Mouse (Mus musculus): Measurements from ENCODE around the gene Aadacl3. TPM values are rescaled to one million over a fixed set of nuclear protein-coding genes. Genes with fewer than 3 reads are reported as not detected.

The Aadacl3 gene
- polyA plus RNA-seq, 2 experiments, result not detected

GRCm38 (mm10) chr4:144404456-144405086 lies 59.0 kb downstream of the Aadacl3 start:
- whole genome bisulfite sequencing, result 4% methylated on average over 16 of the region's 17 CpGs
- Histone ChIP-seq H3K9ac (ENCODE audit: low read depth, low read length, severe bottlenecking) (peak overlapping the region; percentile 42; the same call in 1 of the 2 replicates), H3K27ac (replicated peaks; ENCODE audit: low read depth, low read length) (peak overlapping the region; percentile 79), H3K27me3 (ENCODE audit: control insufficient read depth, insufficient read depth, low read length) (no peaks in the 10 kb centered on the region), H3K36me3 (ENCODE audit: control insufficient read depth, insufficient read depth, low read length) (no peaks in the 10 kb centered on the region), H3K4me1 (ENCODE audit: control insufficient read depth, insufficient read depth, low read length) (no peaks in the 10 kb centered on the region), H3K4me3 (replicated peaks; ENCODE audit: low read length) (peak overlapping the region; percentile 30), H3K9me3 (ENCODE audit: control insufficient read depth, low read length) (no peaks in the 10 kb centered on the region), H3K4me2 (replicated peaks; ENCODE audit: low read depth, low read length, severe bottlenecking) (peak overlapping the region; percentile 44)
- DNase-seq (ENCODE audit: low spot score) (peak; percentile 87), ATAC-seq (ENCODE audit: low FRiP score, low read depth) (peak; percentile 94)
- TF ChIP-seq POLR2A (IDR thresholded peaks at IDR 0.05; ENCODE audit: borderline replicate concordance, extremely low read depth, insufficient read depth, insufficient read length), result no peak

Other genes starting within 250 kb of the Aadacl3 start
- not detected in 2 replicates for gene Pramel5, start 183.3 kb downstream of the Aadacl3 start, polyA plus RNA-seq (2012; rRNA removed)
- 0.25 TPM in 1 of 2 replicates, not detected in the other for gene Pramel5, start 183.3 kb downstream of the Aadacl3 start, polyA plus RNA-seq (2014; fragmentation: Nextera tagmentation; extraction: Ambion mirVana)
- not detected in 2 replicates for gene Gm13128, start 133.5 kb downstream of the Aadacl3 start, polyA plus RNA-seq (2012; rRNA removed)
- not detected in 2 replicates for gene Gm13128, start 133.5 kb downstream of the Aadacl3 start, polyA plus RNA-seq (2014; fragmentation: Nextera tagmentation; extraction: Ambion mirVana)
- gene Gm13119, start 105.8 kb downstream of the Aadacl3 start, polyA plus RNA-seq (2012; rRNA removed), result not detected in 2 replicates
- gene Gm13119, start 105.8 kb downstream of the Aadacl3 start, polyA plus RNA-seq (2014; fragmentation: Nextera tagmentation; extraction: Ambion mirVana), result not detected in 2 replicates
- not detected in 2 replicates for gene Pramef20, start 85.8 kb downstream of the Aadacl3 start, polyA plus RNA-seq (2012; rRNA removed)
- gene Pramef20, start 85.8 kb downstream of the Aadacl3 start, polyA plus RNA-seq (2014; fragmentation: Nextera tagmentation; extraction: Ambion mirVana), result not detected in 2 replicates
- gene Pramef12, start 55.3 kb downstream of the Aadacl3 start, polyA plus RNA-seq (2012; rRNA removed), result 0.75 and 1.1 TPM in 2 replicates
- 0.33 and 0.51 TPM in 2 replicates for gene Pramef12, start 55.3 kb downstream of the Aadacl3 start, polyA plus RNA-seq (2014; fragmentation: Nextera tagmentation; extraction: Ambion mirVana)
- not detected in 2 replicates for gene 1700012P22Rik, start 25.0 kb downstream of the Aadacl3 start, polyA plus RNA-seq (2012; rRNA removed)
- not detected in 2 replicates for gene 1700012P22Rik, start 25.0 kb downstream of the Aadacl3 start, polyA plus RNA-seq (2014; fragmentation: Nextera tagmentation; extraction: Ambion mirVana)
- gene Gm9944, start 10.4 kb downstream of the Aadacl3 start, polyA plus RNA-seq (2012; rRNA removed), result not detected in 2 replicates
- gene Gm9944, start 10.4 kb downstream of the Aadacl3 start, polyA plus RNA-seq (2014; fragmentation: Nextera tagmentation; extraction: Ambion mirVana), result not detected in 2 replicates
- not detected in 2 replicates for gene 9430007A20Rik, start 56.1 kb upstream of the Aadacl3 start, polyA plus RNA-seq (2012; rRNA removed)
- gene 9430007A20Rik, start 56.1 kb upstream of the Aadacl3 start, polyA plus RNA-seq (2014; fragmentation: Nextera tagmentation; extraction: Ambion mirVana), result not detected in 2 replicates
- not detected in 2 replicates for gene Gm13124, start 101.4 kb upstream of the Aadacl3 start, polyA plus RNA-seq (2012; rRNA removed)
- not detected in 2 replicates for gene Gm13124, start 101.4 kb upstream of the Aadacl3 start, polyA plus RNA-seq (2014; fragmentation: Nextera tagmentation; extraction: Ambion mirVana)
- gene Aadacl4, start 150.0 kb upstream of the Aadacl3 start, polyA plus RNA-seq (2012; rRNA removed), result not detected in 2 replicates
- gene Aadacl4, start 150.0 kb upstream of the Aadacl3 start, polyA plus RNA-seq (2014; fragmentation: Nextera tagmentation; extraction: Ambion mirVana), result not detected in 2 replicates
- gene Gm436, start 222.6 kb upstream of the Aadacl3 start, polyA plus RNA-seq (2012; rRNA removed), result not detected in 2 replicates
- gene Gm436, start 222.6 kb upstream of the Aadacl3 start, polyA plus RNA-seq (2014; fragmentation: Nextera tagmentation; extraction: Ambion mirVana), result not detected in 2 replicates